In the genomic region with DNA sequence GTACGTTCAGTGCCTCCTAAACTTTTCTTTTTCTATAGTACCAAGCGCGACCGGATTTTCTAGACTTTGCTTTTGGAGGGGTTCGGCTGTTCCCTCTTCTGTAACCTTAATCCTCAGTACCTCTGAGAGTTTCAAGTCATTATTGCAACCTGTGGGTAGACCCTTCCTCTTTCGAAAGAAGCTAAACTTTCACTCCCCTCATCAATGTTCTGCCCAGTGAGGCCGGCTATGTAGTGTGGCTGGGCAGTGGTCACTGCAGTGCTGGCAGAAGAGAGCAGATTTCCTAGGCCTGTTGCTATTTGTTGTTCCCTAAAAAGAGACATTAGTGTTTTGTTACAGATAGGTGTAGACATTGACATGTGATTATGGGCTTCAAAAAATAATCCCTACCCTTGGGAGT, we compare ENCODE assay signal across 9 mouse cellular contexts. TPM values are rescaled to one million over a fixed set of nuclear protein-coding genes. Genes with fewer than 3 reads are reported as not detected.
A peak's percentile ranks its signal among the peaks of the same experiment; 100 is the strongest.
DNase-seq lines count a peak whose midpoint lies in the region; ATAC-seq and TF ChIP-seq lines count a peak whose summit lies in the region.
"Had no signal": no experiment of that assay in that cellular context is flagged by ENCODE, and none has a peak within 500 bp of the region (broad histone marks: within the 10 kb centered on the region; RNA-seq: fewer than 3 reads in every experiment).

No protein-coding gene starts in this region.

- peak overlapping the region; percentile 53 for H3K4me3 ChIP-seq in lung, embryonic 14.5 days (ENCODE audit: low read depth, low read length)
- H3K4me3 ChIP-seq in forebrain, embryonic 10.5 days = peak overlapping the region; percentile 70
- H3K4me3 ChIP-seq in intestine, embryonic 16.5 days (ENCODE audit: low read length) = peak overlapping the region; percentile 60

- no peak for TF ChIP-seq CTCF in lung, embryonic 14.5 days (IDR thresholded peaks at IDR 0.05; ENCODE audit: low read depth)

- 64% methylated on average over 7 of the region's 7 CpGs for WGBS in lung, embryonic 14.5 days
- WGBS in forebrain, embryonic 10.5 days = 68% methylated on average over 7 of the region's 7 CpGs
- WGBS in intestine, embryonic 16.5 days = 59% methylated on average over 7 of the region's 7 CpGs

- ATAC-seq in lung, embryonic 14.5 days (ENCODE audit: insufficient read depth) = no peak
- no peak for ATAC-seq in intestine, embryonic 16.5 days

- no peak overlapping the region for H3K27ac ChIP-seq in lung, embryonic 14.5 days (ENCODE audit: low read depth)
- H3K27ac ChIP-seq in forebrain, embryonic 10.5 days = no peak overlapping the region
- no peak overlapping the region for H3K27ac ChIP-seq in intestine, embryonic 16.5 days (ENCODE audit: low read length)
- H3K27ac ChIP-seq: limb, embryonic 13.5 days had no signal

- H3K4me1 ChIP-seq in lung, embryonic 14.5 days (ENCODE audit: insufficient read depth) = no peaks in the 10 kb centered on the region
- peaks cover 9% of the 10 kb centered on the region; the same call in 1 of the 2 replicates for H3K4me1 ChIP-seq in forebrain, embryonic 10.5 days
- no peaks in the 10 kb centered on the region for H3K4me1 ChIP-seq in intestine, embryonic 16.5 days (ENCODE audit: control insufficient read depth, insufficient read depth, low read length)
- H3K4me1 ChIP-seq: limb, embryonic 13.5 days had no signal

- H3K36me3 ChIP-seq in lung, embryonic 14.5 days (ENCODE audit: insufficient read depth) = no peaks in the 10 kb centered on the region
- no peaks in the 10 kb centered on the region for H3K36me3 ChIP-seq in forebrain, embryonic 10.5 days (replicated peaks)
- H3K36me3 ChIP-seq in intestine, embryonic 16.5 days (ENCODE audit: control insufficient read depth, insufficient read depth, low read length) = no peaks in the 10 kb centered on the region
- H3K36me3 ChIP-seq: limb, embryonic 13.5 days had no signal

- no peak for DNase-seq in lung, embryonic 14.5 days
- no peak for DNase-seq in lung, adult 18-20 months
- DNase-seq in forebrain, embryonic 10.5 days (ENCODE audit: extremely low spot score, low spot score) = no peak
- DNase-seq in retina, postnatal 1 day = peak; percentile 10
- DNase-seq in layer of hippocampus, postnatal 36 days = no peak
- DNase-seq in gastrocnemius, adult 8-10 months (ENCODE audit: low spot score in 2 of 2) = no peak
- no peak for DNase-seq in right cerebral cortex, adult 18-20 months

- H3K9me3 ChIP-seq in lung, embryonic 14.5 days (ENCODE audit: low read depth, low read length) = no peaks in the 10 kb centered on the region
- no peaks in the 10 kb centered on the region for H3K9me3 ChIP-seq in forebrain, embryonic 10.5 days
- H3K9me3 ChIP-seq in intestine, embryonic 16.5 days (ENCODE audit: control insufficient read depth, low read length) = no peaks in the 10 kb centered on the region
- H3K9me3 ChIP-seq: limb, embryonic 13.5 days had no signal

- peak overlapping the region; percentile 78 for H3K4me2 ChIP-seq in lung, embryonic 14.5 days
- peak overlapping the region; percentile 72 for H3K4me2 ChIP-seq in intestine, embryonic 16.5 days (ENCODE audit: low read depth, low read length)

- no peaks in the 10 kb centered on the region for H3K27me3 ChIP-seq in lung, embryonic 14.5 days (ENCODE audit: insufficient read depth, low read length)
- peaks cover 15% of the 10 kb centered on the region for H3K27me3 ChIP-seq in forebrain, embryonic 10.5 days (ENCODE audit: poor library complexity, severe bottlenecking)
- no peaks in the 10 kb centered on the region for H3K27me3 ChIP-seq in intestine, embryonic 16.5 days (replicated peaks; ENCODE audit: control insufficient read depth, insufficient read depth, low read length)

- H3K9ac ChIP-seq in lung, embryonic 14.5 days = no peak overlapping the region
- H3K9ac ChIP-seq in intestine, embryonic 16.5 days (ENCODE audit: low read depth, low read length) = no peak overlapping the region

RNA-seq across cellular contexts. Expression of gene Gca, which starts 0.8 kb away (rescaled TPM):
- 5.5 and 7.2 TPM in 2 replicates for polyA plus RNA-seq in lung, embryonic 14.5 days (2014; fragmentation: Nextera tagmentation; extraction: Ambion mirVana)
- 2.7 and 2.9 TPM in 2 replicates for polyA plus RNA-seq in forebrain, embryonic 10.5 days (2016; fragmentation: Nextera tagmentation; extraction: Ambion mirVana)
- 7.2 and 7.6 TPM in 2 replicates for polyA plus RNA-seq in intestine, embryonic 16.5 days (2015; fragmentation: Nextera tagmentation; extraction: Ambion mirVana)
- total RNA-seq in layer of hippocampus, postnatal 36 days (2021) = 10 to 100 TPM; 13.4 to 14.5 TPM
- total RNA-seq in gastrocnemius, adult 8-10 months (2022) = 1 to 10 TPM; 4.2 to 5.8 (median 5.1) TPM

RNA-seq across cellular contexts. Expression of gene Ifih1, which starts 18.8 kb away (rescaled TPM):
- polyA plus RNA-seq in lung, embryonic 14.5 days (2014; fragmentation: Nextera tagmentation; extraction: Ambion mirVana) = 1.5 TPM in 2 replicates
- 0.95 and 1.0 TPM in 2 replicates for polyA plus RNA-seq in forebrain, embryonic 10.5 days (2016; fragmentation: Nextera tagmentation; extraction: Ambion mirVana)
- 6.0 and 6.4 TPM in 2 replicates for polyA plus RNA-seq in intestine, embryonic 16.5 days (2015; fragmentation: Nextera tagmentation; extraction: Ambion mirVana)
- 1 to 10 TPM; 1.8 to 2.3 TPM for total RNA-seq in layer of hippocampus, postnatal 36 days (2021)
- total RNA-seq in gastrocnemius, adult 8-10 months (2022) = 1 to 10 TPM; 2.5 to 3.5 (median 2.9) TPM
